Mouse (Mus musculus) G1E-ER4 (cell line): ENCODE results near the gene Zgrf1. TPM values are rescaled to one million over a fixed set of nuclear protein-coding genes. Genes with fewer than 3 reads are reported as not detected.

Experiments used
- GATA1 ChIP-seq: IDR thresholded peaks from one replicate; pipeline ENCODE4 v1.8.0; 2012; ENCODE audit warnings: low read length, inconsistent platforms
- polyA plus RNA-seq: library from polyadenylated mRNA; stranded (reverse); fragments of >175 nt; gene quantifications from 2 replicates; pipeline ENCODE4 v1.2.3, GENCODE M21; 2012

The Zgrf1 gene
- polyA plus RNA-seq, 1 experiment: 1.6 TPM

DNA sequence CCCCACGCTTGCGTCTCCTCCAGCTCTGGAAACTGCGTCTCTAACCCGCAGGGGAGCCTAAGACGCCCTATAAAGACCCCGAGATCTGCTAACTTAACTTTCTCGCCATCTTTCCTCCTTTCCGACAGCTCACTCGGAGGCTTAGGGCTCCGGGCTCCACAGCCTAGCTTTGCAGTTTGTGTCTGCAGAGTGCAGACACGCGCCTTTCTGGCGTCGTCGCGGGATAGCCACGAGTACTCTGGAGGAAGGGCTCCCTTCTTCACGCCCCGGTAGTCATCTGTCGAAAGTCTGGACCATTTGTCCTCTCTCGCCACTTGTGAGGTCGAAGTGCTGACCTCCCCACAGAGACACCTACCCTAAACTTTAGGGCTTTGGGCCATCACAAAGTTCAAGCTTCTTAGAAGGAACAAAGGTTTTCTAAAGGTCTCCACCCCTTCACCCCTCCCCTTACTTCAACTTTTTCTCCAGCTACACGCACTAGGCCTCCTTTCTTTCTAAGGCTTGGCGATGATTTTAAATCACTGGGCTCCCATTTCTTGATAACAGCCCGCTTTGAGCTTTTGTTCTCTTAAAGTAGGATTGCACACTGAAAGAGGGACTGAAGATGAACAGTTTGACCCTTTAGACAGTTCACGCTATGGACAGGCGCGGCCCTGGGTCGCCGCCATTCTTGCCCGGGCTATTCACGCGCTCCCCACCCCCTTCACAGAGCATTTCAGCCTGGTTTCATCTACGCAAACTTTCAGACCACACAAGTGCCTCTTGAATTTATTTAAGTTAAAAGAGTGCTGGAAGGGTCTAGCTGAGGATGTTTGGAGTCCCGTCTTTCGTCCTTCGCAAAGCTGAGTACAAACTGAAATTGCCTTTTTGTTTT is 75.3 kb downstream of the Zgrf1 start:
- no peak for TF ChIP-seq GATA1

DNA sequence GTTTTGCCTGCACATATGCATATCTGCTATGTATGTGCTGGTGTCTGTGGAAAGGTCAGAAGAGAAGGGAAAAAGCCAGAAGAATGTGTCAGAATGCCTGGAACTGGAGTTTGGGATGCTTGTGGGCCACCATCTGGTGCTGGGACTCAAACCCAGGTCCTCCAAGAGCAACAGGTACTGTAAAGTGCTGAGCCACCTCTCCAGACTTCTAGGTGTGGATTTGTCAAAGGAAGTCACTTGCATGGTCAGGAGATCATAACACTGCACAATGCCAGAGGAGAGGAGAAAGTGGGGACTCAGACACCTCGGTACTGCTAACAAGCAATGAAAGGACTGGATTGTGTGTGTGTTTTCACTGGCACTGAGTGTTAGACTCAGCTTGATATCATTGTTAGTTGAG is 76.9 kb downstream of the Zgrf1 start:
- no peak for TF ChIP-seq GATA1

DNA sequence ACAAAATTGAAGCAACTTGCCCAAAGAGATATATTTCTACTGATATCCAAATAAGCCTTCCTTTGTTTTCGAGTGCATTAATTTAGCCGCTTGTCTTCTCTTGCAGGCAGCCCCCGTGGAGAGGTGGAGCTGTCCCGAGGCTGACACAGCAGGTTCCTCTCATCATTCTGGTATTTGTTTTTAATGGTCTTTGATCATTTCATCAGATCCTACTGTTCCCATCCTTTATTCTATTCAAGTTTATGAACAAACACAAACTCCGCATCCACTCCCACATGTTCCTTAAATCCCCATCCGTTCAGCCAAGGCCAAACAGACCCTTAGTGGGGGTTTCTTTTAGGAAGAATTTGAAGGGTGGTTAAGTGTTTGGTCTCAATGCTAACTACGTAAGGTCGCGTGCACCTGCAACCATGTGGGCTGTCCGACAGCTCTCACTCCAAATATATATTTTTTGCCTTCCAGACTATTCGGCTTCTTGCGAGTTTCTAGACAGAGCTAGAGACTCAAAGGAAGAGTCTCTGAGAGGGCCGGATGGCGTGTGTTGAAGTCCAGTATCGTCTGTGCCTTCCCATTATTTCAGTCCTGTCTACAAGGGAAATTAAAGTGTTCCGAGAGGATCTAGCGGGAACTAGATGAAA is 77.6 kb downstream of the Zgrf1 start:
- TF ChIP-seq GATA1: no peak

DNA sequence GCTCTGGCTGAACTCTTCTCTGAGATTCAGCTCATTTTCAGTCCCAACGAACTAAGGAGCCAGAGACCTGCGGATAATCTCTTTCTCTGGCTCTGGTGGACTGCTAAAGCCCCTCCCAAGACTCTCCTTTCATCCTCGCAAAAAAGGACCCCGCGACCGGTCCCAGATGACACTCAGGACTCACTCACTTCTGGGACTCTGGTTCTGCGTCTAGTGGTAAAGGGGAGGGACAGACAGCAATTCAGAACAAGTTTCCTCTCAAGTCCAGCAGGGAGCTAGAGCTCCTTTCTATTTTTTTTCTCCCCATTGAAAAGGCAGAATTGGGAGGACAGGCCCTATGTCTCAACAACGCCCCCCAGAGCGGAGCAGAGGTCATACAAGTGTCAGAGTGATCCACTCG is 78.3 kb downstream of the Zgrf1 start:
- no peak for TF ChIP-seq GATA1

DNA sequence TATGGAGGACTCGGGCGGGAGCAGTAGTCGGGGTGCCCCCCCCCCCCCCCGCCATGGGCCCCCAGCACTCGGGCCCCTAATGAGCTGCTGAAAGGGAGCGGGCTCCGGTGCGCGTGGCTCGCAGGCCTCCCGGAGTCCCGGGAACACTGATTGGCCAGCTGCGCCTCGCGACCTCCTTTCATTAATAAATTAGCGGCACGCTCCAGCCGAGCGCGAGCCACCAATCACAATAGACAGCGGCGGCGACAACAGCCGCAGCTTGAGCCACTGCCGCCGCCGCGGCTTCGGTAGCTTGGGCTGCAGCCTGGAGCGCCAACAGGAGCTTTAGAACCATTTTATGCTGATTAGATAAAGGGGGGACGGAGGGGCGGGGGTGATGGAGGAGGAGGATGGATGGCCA is 79.2 kb downstream of the Zgrf1 start:
- no peak for TF ChIP-seq GATA1

DNA sequence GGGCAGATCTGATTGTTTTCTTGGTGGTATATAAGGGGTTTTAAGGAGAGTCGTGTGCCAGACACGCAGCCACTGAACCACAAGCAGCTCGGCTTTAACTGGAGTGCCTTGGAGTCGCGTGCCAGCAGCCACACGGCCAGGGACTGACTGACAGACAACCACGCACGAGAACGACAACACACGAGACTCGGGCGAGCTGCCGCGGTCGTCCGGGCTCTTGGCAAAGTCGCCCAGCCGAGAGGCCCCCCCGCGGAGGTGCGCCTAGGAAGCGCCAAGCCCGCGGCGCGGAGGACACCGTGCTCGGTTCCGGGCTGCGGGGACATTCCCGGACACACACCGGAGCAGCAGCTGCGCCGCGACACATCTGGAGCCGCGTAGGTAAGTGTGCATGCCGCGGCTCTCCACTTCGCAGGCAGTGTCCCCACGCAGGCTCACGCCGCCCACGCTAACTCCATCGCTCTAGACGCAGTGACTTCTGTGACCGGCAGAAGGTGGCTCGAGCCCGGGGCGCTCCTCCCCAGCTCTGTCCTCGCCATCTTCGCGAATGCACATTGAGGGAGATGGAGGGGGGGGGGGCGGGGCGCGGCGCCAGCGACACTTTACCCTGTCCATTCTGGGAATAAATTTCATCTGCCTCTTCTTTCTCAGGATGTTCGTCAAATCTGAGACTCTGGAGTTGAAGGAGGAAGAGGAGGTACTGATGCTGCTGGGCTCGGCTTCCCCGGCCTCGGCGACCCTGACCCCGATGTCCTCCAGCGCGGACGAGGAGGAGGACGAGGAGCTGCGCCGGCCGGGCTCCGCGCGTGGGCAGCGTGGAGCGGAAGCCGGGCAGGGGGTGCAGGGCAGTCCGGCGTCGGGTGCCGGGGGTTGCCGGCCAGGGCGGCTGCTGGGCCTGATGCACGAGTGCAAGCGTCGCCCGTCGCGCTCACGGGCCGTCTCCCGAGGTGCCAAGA is 80.1 kb downstream of the Zgrf1 start, which contains the start of gene Neurog2:
TSS of gene Neurog2 (plus strand) at position 56 of the 953 bp plus-strand sequence.
- TF ChIP-seq GATA1: no peak

DNA sequence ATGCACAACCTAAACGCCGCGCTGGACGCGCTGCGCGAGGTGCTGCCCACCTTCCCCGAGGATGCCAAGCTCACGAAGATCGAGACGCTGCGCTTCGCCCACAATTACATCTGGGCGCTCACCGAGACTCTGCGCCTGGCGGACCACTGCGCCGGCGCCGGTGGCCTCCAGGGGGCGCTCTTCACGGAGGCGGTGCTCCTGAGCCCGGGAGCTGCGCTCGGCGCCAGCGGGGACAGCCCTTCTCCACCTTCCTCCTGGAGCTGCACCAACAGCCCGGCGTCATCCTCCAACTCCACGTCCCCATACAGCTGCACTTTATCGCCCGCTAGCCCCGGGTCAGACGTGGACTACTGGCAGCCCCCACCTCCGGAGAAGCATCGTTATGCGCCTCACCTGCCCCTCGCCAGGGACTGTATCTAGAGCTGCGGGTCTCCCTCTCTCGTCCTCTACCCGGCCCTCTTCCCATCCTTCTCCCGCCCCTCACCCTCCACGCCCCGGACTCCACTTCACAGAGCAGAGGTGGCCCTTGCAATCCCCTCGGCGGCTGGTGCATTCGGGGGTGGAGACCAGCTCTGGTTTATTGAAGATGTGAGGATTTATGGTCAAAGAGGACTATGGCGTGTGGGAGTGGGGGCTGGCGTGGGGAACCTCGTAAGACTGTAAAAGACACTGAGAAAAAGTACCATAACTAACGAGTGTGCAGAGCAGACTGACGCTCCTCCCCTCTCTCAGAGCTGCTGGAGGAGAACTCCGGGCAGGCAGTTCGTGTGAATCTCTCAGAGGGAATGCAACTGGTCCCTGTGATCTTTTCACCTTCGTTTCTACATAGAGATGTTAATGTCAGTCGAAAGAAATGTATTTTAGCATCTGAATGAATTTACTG is 81.1 kb downstream of the Zgrf1 start:
- TF ChIP-seq GATA1: no peak

DNA sequence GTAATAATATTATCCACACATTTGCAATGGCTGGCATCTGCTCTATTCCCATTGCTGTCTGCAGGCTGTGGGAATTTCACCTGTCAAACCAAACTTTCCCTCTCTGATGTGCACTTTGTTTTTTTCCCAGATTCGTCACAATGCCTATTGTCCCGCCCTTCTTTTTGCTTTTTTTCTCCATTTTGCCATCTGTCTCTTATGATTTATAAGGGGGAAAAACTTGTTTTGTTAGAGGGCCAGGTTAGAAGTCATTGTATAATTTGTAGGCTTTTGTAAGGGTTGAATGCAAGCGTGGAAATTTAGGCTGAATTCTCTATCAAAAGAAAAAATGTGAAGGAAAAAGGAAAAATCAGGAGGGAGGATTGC is 81.7 kb downstream of the Zgrf1 start:
- no peak for TF ChIP-seq GATA1

DNA sequence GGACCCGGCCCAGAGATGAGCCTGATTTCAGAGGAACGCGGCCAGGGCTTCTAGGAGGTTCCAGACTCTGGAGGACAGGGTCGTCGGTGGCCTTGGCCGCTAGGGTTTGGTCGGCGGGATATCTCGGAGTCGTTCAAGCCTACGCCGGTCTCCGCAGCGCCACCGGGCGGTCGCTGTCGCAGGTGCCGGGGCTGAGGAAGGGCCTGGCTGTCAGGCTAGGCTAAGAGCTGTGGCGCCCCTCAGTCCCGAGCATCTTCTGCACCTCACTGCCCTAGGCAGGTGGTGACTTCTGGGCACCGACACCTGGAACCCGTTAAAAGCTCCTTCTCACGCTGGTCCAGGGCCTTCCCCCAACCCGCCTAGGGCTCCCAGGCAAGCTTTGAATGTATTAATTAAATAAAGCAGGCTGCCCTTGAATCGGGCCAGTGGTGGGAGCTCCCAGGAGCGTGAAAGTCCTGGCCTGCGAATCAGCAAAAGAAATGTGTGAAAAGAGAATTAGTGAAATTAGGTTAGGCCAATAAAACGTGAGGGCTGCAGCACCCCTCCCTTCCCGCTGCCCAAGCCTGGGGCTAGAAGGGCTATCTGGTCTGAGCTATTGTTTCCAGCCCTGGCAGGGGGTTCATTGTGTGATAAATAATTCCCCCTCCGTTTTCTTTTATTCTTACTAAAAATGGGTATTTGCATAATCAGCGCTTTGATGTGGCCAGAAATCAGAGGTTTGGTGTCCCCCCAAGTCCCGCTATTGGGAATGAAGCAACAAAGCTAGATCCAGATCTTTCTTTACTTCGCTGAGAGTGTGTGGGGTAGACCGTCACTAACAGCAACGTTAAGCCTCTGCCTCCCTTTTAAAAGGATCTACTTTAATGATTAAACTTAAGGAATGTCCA is 86.8 kb downstream of the Zgrf1 start:
- TF ChIP-seq GATA1: no peak

DNA sequence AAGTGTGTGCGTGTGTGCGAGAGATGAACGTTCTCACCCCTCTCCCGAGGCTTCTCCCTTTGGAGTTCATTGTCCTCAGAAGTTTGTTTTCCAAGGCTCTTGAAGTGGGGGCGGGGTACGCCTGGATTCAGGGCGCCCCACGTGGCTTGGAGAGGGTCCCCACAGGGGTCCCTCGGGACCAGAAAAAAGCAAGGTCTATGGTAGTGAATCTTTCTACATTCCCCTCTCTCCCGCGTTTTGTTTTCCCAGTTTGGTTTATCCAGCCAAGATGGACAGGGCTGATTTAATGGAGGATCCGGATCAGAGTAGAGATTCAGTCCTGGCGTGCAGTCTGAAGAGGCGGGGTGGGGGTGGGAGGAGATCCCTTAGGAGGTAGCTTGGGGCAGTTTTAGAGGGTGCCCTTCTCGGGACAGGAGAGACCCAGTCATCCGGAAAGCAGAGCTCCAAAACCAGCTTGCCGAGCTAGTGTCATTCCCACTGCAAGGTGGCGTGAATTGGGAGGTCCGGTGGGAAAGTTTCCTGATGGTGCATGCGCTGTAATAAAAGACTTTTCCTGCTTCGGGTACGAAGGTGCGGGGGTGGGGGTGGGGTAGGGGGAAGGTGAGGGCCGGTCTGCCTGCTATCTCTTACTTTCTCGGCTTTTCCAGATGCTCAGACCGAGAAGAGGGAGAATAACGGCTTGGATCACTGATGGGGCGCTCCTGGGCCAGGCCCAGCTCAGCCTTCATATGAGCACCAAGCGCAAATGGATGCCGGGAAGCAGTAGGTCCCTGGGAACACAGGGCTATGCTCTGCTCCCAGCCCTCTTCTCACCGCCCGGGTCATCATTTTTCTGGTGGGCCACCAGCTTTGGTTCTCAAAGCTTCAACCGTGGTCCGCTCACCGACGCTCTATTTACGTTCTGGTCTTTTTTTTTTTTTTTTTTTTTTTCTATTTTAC is 87.7 kb downstream of the Zgrf1 start:
- TF ChIP-seq GATA1: no peak

DNA sequence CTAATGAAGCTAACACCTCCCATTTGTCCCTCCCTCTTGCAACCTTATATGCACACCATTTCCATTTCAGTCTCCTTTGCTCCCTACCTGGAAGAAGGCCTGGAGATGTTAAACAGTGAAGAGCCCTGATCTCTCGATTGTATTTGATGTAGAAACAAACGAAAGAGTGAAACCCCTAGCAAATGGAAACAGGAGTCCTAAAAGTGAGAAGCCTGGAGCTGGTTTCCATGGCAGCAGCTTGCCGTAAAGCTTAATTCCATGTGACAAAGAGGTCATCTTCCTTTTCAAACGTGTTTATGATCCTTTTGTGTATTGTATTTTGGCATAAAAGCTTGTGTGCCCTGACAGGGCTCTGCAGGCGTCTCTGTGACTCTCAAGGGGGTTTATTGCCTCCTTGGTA is 88.9 kb downstream of the Zgrf1 start:
- no peak for TF ChIP-seq GATA1

DNA sequence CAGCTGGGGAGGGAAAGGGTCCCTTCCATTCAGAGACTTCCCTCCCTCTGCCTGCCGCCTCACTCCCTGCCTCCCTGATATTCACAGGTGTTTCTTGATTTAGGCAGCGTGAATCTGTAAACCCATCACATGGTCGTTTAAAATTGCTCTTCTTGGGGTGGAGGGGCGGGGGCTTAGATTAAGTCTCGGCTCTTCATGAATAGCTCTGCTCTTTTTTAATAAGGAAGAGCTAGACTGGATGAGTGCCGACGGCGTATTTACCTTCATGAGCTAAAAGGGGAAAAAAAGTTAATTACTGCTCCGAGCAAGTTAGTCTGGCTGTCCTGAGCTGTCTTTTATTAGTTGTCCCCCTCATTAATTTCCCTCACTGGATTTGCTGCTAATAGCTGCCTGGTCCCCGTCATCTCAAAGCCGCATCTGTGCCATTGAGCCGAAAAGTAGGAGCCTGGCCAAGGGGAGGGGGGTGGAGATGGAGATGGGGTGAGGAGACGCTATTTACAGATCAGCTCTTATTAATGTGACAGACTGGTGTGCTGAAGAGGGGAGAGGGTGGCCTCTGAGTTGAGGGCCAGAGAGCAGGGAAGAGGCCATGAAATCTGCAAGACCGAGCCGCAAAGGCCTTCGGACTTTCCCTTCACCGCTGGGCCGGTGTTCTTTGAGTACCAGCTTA is 93.0 kb downstream of the Zgrf1 start:
- TF ChIP-seq GATA1: no peak
